Mouse (Mus musculus): ENCODE measurements at regions not wholly inside any gene's neighbourhood (a gene's known extent, or its start where the extent isn't known, plus 50 kb on each side); places are given as distances from the start of the nearest gene placed in this dataset.
A peak's percentile ranks its signal among the peaks of the same experiment; 100 is the strongest.

DNA sequence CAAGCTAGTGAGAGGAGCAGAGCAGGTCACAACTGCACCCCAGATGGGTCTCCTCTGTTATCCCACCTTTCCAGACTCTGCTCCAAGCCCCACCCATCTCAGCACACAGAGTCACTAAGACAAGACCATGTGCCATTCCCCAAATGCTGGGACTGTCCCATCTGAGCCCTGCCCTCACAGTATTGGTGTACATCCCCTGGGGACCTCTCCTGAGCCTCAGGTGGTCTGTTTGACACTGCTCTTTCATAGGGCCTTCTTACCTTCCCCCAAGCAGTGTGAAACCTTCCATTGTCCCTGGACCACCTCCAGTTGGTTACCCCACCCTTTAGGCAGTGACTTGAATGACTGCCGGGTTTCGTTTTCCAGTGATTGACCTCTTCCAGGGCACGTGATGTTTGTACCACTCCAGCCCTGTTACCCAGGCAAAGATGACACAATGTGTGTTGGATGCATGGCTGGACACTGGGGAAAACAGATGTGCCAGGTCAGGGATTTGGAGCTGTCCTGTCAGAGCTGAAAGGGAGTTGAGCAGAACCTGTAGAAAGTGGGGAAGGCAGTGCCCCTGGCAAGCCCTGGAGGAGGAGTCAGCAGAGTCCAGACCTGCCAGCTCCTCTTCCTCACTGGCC is 219.5 kb upstream of the Zmiz1 start:
- no peak for DNase-seq

DNA sequence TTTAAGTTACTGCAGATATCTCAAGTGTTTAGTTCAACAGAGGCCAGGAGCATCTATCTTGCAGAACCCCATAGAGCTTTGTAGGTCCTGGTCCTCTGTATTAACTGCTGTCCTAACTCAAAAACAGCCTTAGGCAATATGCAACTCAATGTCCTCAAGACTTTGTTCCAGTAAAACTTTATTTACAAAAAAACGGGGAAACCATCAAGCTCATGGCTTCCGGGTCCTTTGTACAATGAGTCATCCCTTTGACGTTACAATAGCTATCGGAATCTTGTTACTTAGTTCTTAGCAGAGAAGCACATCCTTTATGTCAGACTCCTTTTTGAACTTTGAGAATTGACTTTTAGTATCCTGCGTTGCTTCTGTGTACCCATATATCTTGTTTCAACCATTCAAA is 216.2 kb upstream of the Zmiz1 start:
- no peak for DNase-seq

DNA sequence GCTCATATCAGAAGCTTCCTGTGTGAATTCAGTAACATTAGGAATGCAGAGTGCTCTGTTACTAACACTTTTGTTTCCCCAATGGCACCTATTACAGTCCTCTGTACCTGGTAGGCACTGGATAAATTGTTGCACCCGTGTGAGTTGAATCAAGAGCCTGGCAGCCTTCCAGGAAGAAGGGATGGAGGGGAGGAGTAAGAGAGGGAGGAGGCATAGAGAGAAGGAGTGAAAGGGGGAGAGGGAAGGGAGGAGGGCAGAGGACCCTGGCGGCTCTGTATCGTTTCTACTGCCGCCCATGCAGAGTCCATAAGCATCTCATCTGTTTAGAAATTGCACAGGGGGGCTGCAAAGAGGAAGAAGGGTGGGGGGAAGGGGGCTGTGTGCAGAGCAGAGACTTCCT is 215.7 kb upstream of the Zmiz1 start:
- peak in 1 of 2 experiments; percentile 43 for DNase-seq

GRCm38 (mm10) chr14:25243698-25244097 is 215.3 kb upstream of the Zmiz1 start:
- DNase-seq = no peak

- DNase-seq = no peak
These were observed 214.1 kb upstream of the Zmiz1 start for GRCm38 (mm10) chr14:25244841-25245240.

DNA sequence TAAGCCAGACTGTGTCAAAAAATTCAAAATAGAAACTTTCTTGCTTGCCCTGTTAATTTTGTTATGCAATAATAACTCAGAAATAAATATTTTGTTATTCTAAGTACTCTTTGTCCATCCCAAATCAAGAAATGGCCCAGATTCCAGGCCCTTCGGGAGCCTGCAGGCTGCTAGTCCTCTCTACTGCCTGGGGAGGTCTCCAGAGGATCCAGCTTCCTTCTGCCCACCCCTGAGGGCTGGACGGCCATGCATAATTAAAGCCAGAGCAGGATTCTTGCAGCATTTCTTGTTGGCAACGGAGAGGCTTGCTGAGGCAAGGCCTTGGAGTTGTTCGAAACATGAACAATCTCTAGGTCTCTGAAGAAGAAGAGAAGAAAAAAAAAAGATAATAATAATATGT is 213.3 kb upstream of the Zmiz1 start:
- DNase-seq = no peak

- DNase-seq = no peak
These were observed 210.0 kb upstream of the Zmiz1 start for GRCm38 (mm10) chr14:25248941-25249340.

GRCm38 (mm10) chr14:25253016-25253850 is 205.8 kb upstream of the Zmiz1 start:
- no peak for DNase-seq

- no peak for DNase-seq
These were observed 195.9 kb upstream of the Zmiz1 start for GRCm38 (mm10) chr14:25263121-25263520.

DNA sequence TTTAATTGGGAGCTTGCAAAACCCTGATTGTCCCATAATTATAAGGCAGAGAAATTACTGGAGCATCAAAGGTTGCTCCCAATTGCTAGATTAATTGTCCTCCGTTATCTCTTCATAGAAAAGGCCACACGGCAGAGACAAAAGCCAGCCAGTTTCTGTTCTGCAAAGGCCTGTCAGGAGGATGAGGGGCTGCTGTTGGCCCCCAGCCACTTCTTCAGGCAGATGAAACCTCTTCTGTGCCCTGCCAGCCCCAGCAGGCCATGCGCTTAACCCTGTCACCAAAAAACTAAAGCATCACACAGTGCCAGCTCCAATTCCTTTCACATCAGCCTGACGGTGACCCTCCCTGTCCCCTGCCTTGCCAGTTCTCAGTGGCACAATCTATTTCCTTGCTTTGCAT is 192.1 kb upstream of the Zmiz1 start:
- DNase-seq = peak; percentile 56 to 69

- no peak for DNase-seq
These were observed 190.8 kb upstream of the Zmiz1 start for GRCm38 (mm10) chr14:25268090-25268631.

GRCm38 (mm10) chr14:25270227-25270876 is 188.6 kb upstream of the Zmiz1 start:
- peak; percentile 43 to 48 for DNase-seq

- DNase-seq = peak; percentile 35 to 38
These were observed 186.4 kb upstream of the Zmiz1 start for GRCm38 (mm10) chr14:25272366-25273156.

DNA sequence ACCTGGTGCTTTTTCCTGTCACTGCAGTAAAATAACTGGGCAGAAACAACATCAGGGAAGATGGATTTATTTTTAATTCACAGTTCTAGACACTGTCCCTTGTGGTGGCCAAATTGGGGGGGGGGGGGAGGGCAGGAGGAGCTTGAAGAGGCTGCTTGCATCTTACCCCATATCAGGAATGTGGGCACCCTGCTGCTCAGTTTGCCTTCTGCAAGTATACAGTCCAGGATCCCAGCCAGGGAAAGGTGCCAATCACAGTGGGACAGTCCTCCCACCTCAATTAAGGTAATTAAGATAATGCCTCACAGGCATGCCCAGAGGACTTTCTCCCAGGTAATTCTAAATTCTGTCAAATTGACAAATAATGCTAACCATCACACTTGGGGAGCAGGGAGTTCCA is 179.2 kb upstream of the Zmiz1 start:
- DNase-seq = peak; percentile 80 to 85

DNA sequence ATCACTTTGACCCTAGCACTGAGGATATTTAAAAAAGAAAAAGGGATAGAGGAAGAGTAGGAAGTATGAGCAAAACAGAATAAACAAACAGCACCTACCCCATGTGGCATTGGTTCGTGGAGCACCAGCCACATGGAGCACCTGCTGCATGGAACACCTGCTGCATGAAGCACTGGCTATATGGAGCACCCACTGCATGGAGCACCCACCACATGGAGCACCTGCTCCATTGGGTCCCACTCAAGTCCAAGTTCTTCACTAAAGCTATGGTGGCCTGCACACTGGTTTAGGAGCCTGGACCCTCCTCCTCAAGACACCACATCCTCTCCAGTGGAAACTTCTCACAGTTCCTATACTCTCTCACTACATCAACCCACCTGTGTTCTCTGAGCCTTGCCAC is 166.4 kb upstream of the Zmiz1 start:
- DNase-seq = no peak

DNA sequence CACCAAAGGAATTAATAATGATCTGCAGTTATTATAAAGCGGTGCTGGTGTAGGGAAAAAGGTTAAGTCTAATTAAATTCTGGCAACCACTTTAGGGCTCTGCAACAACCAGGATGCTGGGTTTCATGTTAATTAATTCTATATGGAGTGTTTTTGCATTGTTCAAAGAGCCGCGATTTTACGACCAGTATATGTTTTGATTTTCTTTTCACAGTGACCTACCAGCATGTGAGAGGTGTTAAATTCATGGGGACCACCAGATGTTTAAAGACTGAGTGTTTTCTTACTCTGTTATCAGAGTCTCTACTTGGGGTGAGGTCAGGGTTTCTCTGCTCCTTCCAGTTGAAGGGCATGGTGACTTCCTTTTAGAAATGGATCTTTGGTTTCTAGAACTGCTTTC is 164.8 kb upstream of the Zmiz1 start:
- no peak for DNase-seq

GRCm38 (mm10) chr14:25295688-25296350 is 163.2 kb upstream of the Zmiz1 start:
- peak in 1 of 2 experiments; percentile 55 for DNase-seq

- no peak for DNase-seq
These were observed 159.3 kb upstream of the Zmiz1 start for GRCm38 (mm10) chr14:25299673-25300190.

GRCm38 (mm10) chr14:25301336-25302031 is 157.5 kb upstream of the Zmiz1 start:
- no peak for DNase-seq

DNA sequence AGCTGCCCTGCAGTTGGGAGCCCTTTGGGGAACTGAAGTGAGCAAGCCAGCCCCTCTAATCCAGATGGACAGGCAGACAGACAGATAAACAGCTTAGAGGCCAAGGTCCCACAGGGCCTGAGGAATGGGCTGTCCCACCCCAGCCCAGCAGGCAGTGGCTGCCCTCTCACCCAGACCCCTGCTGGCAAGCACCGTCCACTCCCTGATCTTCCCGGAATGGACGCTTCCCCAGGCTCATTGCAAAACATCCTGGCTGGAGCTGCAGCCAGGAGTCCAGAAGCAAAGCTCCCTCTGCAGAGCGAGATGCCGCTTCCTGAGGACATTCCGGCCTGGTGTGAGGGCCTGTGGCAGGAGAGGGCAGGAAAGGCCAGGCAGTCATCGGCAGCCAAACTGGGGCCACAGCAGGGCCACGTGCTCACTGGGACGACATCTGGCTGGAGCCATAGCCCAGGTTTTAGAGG is 154.6 kb upstream of the Zmiz1 start:
- DNase-seq = peak in 1 of 2 experiments; percentile 53

GRCm38 (mm10) chr14:25306166-25306565 is 152.8 kb upstream of the Zmiz1 start:
- DNase-seq = no peak
